Mouse (Mus musculus): ENCODE data around the gene Map7.

- TF ChIP-seq CTCF (IDR thresholded peaks at IDR 0.05; ENCODE audit: borderline replicate concordance, insufficient read depth, low read length), result no peak
- no peak for TF ChIP-seq POLR2A (IDR thresholded peaks at IDR 0.05; ENCODE audit: low read depth, low read length)
These were observed 36.8 kb upstream of the Map7 start for GRCm38 (mm10) chr10:20111508-20111907.
